Mouse (Mus musculus): Measurements from ENCODE around the gene Plin3. TPM values are rescaled to one million over a fixed set of nuclear protein-coding genes. Genes with fewer than 3 reads are reported as not detected.

Plin3 gene
- total and polyA plus RNA-seq, 2 experiments, result 21.5 to 23.0 TPM

- peak; percentile 92 for DNase-seq (ENCODE audit: extremely low read depth, low read depth, low spot score)
- Histone ChIP-seq H3K4me3 (ENCODE audit: insufficient read depth, low read depth, low read length) (peak overlapping the region; percentile 57), H3K27me3 (ENCODE audit: control insufficient read depth, insufficient read depth, low read length) (no peaks in the 10 kb centered on the region), H3K79me2 (ENCODE audit: control insufficient read depth, insufficient read depth, low read length) (no peaks in the 10 kb centered on the region; the same call in 1 of the 2 replicates), H3K36me3 (ENCODE audit: control insufficient read depth, insufficient read depth, low read length) (peaks cover 5% of the 10 kb centered on the region; the same call in 1 of the 2 replicates), H3K9ac (ENCODE audit: low read depth, low read length) (peak overlapping the region; percentile 74), H3K27ac (replicated peaks; ENCODE audit: insufficient read depth, low read depth, low read length) (peak overlapping the region; percentile 91), H3K4me1 (ENCODE audit: control insufficient read depth, insufficient read depth, low read length) (peaks cover 13% of the 10 kb centered on the region)
- peak; percentile 83; the same call in 1 of the 2 replicates for TF ChIP-seq POLR2A (IDR thresholded peaks at IDR 0.05; ENCODE audit: extremely low read depth, insufficient read depth, low read length)
- no peak for TF ChIP-seq CTCF (IDR thresholded peaks at IDR 0.05; ENCODE audit: low read depth, low read length)
- 2% methylated on average over 17 of the region's 17 CpGs for WGBS
Observed at GRCm38 (mm10) chr17:56290388-56291170, 2.1 kb downstream of the Plin3 start.

- Histone ChIP-seq H3K4me3 (ENCODE audit: insufficient read depth, low read depth, low read length) (peak overlapping the region; percentile 57), H3K36me3 (ENCODE audit: control insufficient read depth, insufficient read depth, low read length) (peaks cover 14% of the 10 kb centered on the region), H3K9ac (ENCODE audit: low read depth, low read length) (peak overlapping the region; percentile 74), H3K79me2 (ENCODE audit: control insufficient read depth, insufficient read depth, low read length) (no peaks in the 10 kb centered on the region; the same call in 1 of the 2 replicates), H3K4me1 (ENCODE audit: control insufficient read depth, insufficient read depth, low read length) (peaks cover 13% of the 10 kb centered on the region), H3K27ac (replicated peaks; ENCODE audit: insufficient read depth, low read depth, low read length) (peak overlapping the region; percentile 91), H3K27me3 (ENCODE audit: control insufficient read depth, insufficient read depth, low read length) (no peaks in the 10 kb centered on the region)
- peak; percentile 84 for DNase-seq (ENCODE audit: extremely low read depth, low read depth, low spot score)
- peak; percentile 33; the same call in 1 of the 2 replicates for TF ChIP-seq POLR2A (IDR thresholded peaks at IDR 0.05; ENCODE audit: extremely low read depth, insufficient read depth, low read length)
- no peak for TF ChIP-seq CTCF (IDR thresholded peaks at IDR 0.05; ENCODE audit: low read depth, low read length)
- WGBS, result 2% methylated on average over 23 of the region's 23 CpGs
Observed at GRCm38 (mm10) chr17:56289371-56290331, 3.0 kb downstream of the Plin3 start.

- 8% methylated on average over 3 of the region's 3 CpGs for WGBS
- Histone ChIP-seq H3K27ac (replicated peaks; ENCODE audit: insufficient read depth, low read depth, low read length) (peak overlapping the region; percentile 91), H3K4me3 (ENCODE audit: insufficient read depth, low read depth, low read length) (peak overlapping the region; percentile 16; the same call in 1 of the 2 replicates), H3K9ac (ENCODE audit: low read depth, low read length) (peak overlapping the region; percentile 62; the same call in 1 of the 2 replicates), H3K4me1 (ENCODE audit: control insufficient read depth, insufficient read depth, low read length) (peaks cover 13% of the 10 kb centered on the region), H3K79me2 (ENCODE audit: control insufficient read depth, insufficient read depth, low read length) (no peaks in the 10 kb centered on the region; the same call in 1 of the 2 replicates), H3K27me3 (ENCODE audit: control insufficient read depth, insufficient read depth, low read length) (no peaks in the 10 kb centered on the region), H3K36me3 (ENCODE audit: control insufficient read depth, insufficient read depth, low read length) (peaks cover 18% of the 10 kb centered on the region)
- TF ChIP-seq POLR2A (IDR thresholded peaks at IDR 0.05; ENCODE audit: extremely low read depth, insufficient read depth, low read length), result no peak
- no peak for TF ChIP-seq CTCF (IDR thresholded peaks at IDR 0.05; ENCODE audit: low read depth, low read length)
- no peak for DNase-seq (ENCODE audit: extremely low read depth, low read depth, low spot score)
Observed at GRCm38 (mm10) chr17:56288866-56289265, 3.8 kb downstream of the Plin3 start.

- Histone ChIP-seq H3K27me3 (ENCODE audit: control insufficient read depth, insufficient read depth, low read length) (no peaks in the 10 kb centered on the region), H3K4me3 (ENCODE audit: insufficient read depth, low read depth, low read length) (no peak overlapping the region), H3K36me3 (ENCODE audit: control insufficient read depth, insufficient read depth, low read length) (peaks cover 21% of the 10 kb centered on the region), H3K27ac (replicated peaks; ENCODE audit: insufficient read depth, low read depth, low read length) (peak overlapping the region; percentile 40; the same call in 1 of the 2 replicates), H3K9ac (ENCODE audit: low read depth, low read length) (peak overlapping the region; percentile 35; the same call in 1 of the 2 replicates), H3K79me2 (ENCODE audit: control insufficient read depth, insufficient read depth, low read length) (no peaks in the 10 kb centered on the region; the same call in 1 of the 2 replicates), H3K4me1 (ENCODE audit: control insufficient read depth, insufficient read depth, low read length) (peaks cover 13% of the 10 kb centered on the region)
- peak; percentile 45 for DNase-seq (ENCODE audit: extremely low read depth, low read depth, low spot score)
- TF ChIP-seq CTCF (IDR thresholded peaks at IDR 0.05; ENCODE audit: low read depth, low read length), result no peak
- no peak for TF ChIP-seq POLR2A (IDR thresholded peaks at IDR 0.05; ENCODE audit: extremely low read depth, insufficient read depth, low read length)
- WGBS, result 55% methylated on average over 3 of the region's 3 CpGs
Observed at GRCm38 (mm10) chr17:56287830-56288229, 4.8 kb downstream of the Plin3 start.

- Histone ChIP-seq H3K9ac (ENCODE audit: low read depth, low read length) (no peak overlapping the region), H3K4me1 (ENCODE audit: control insufficient read depth, insufficient read depth, low read length) (peaks cover 10% of the 10 kb centered on the region), H3K79me2 (ENCODE audit: control insufficient read depth, insufficient read depth, low read length) (no peaks in the 10 kb centered on the region; the same call in 1 of the 2 replicates), H3K36me3 (ENCODE audit: control insufficient read depth, insufficient read depth, low read length) (peaks cover 26% of the 10 kb centered on the region), H3K27me3 (ENCODE audit: control insufficient read depth, insufficient read depth, low read length) (no peaks in the 10 kb centered on the region), H3K4me3 (ENCODE audit: insufficient read depth, low read depth, low read length) (no peak overlapping the region), H3K27ac (replicated peaks; ENCODE audit: insufficient read depth, low read depth, low read length) (no peak overlapping the region)
- 97% methylated on average over 11 of the region's 11 CpGs for WGBS
- TF ChIP-seq CTCF (IDR thresholded peaks at IDR 0.05; ENCODE audit: low read depth, low read length) (no peak), POLR2A (IDR thresholded peaks at IDR 0.05; ENCODE audit: extremely low read depth, insufficient read depth, low read length) (no peak)
- DNase-seq (ENCODE audit: extremely low read depth, low read depth, low spot score), result no peak
Observed at GRCm38 (mm10) chr17:56285995-56286394, 6.7 kb downstream of the Plin3 start.
